Mouse (Mus musculus): ENCODE results near the gene Slc2a9. TPM values are rescaled to one million over a fixed set of nuclear protein-coding genes. Genes with fewer than 3 reads are reported as not detected.

Gene Slc2a9
- polyA plus RNA-seq, 1 experiment = 1.4 TPM

- Histone ChIP-seq H3K79me2 (ENCODE audit: control insufficient read depth, insufficient read depth) (no peaks in the 10 kb centered on the region), H3ac (ENCODE audit: control insufficient read depth, insufficient read length, low read depth) (no peak overlapping the region), H3K36me3 (ENCODE audit: control insufficient read depth, insufficient read depth) (no peaks in the 10 kb centered on the region), H3K79me3 (ENCODE audit: low read depth) (no peaks in the 10 kb centered on the region), H3K4me3 (ENCODE audit: insufficient read depth, poor library complexity, severe bottlenecking) (no peak overlapping the region), H3K27me3 (ENCODE audit: control insufficient read depth, insufficient read depth, insufficient read length) (peaks cover 4% of the 10 kb centered on the region)
- no peak for TF ChIP-seq CTCF (IDR thresholded peaks at IDR 0.05; ENCODE audit: control insufficient read depth, insufficient read depth, insufficient read length)
- TF ChIP-seq FOSL1 (IDR thresholded peaks at IDR 0.05; ENCODE audit: insufficient read depth, low read length, poor library complexity, severe bottlenecking) = no peak
- TF ChIP-seq MAX (IDR thresholded peaks at IDR 0.05) = no peak
- TF ChIP-seq MYOD1 (IDR thresholded peaks at IDR 0.05; ENCODE audit: control insufficient read depth, insufficient read length, low read depth) = no peak
- TF ChIP-seq MYOG (IDR thresholded peaks at IDR 0.05; ENCODE audit: control insufficient read depth, extremely low read depth, insufficient read length) = no peak
- no peak for TF ChIP-seq CEBPB (IDR thresholded peaks at IDR 0.05; ENCODE audit: low read depth)
- TF ChIP-seq USF1 (IDR thresholded peaks at IDR 0.05; ENCODE audit: low read depth) = no peak
These were observed 100.7 kb downstream of the Slc2a9 start for GRCm38 (mm10) chr5:38402288-38402687.

GRCm38 (mm10) chr5:38388857-38389256, 114.1 kb downstream of the Slc2a9 start:
- H3K4me3 ChIP-seq (ENCODE audit: insufficient read depth, poor library complexity, severe bottlenecking) = no peak overlapping the region
- H3K36me3 ChIP-seq (ENCODE audit: control insufficient read depth, insufficient read depth) = no peaks in the 10 kb centered on the region
- TF ChIP-seq CTCF (IDR thresholded peaks at IDR 0.05; ENCODE audit: control insufficient read depth, insufficient read depth, insufficient read length) (no peak), MYOG (IDR thresholded peaks at IDR 0.05; ENCODE audit: control insufficient read depth, extremely low read depth, insufficient read length) (no peak), USF1 (IDR thresholded peaks at IDR 0.05; ENCODE audit: low read depth) (no peak), CEBPB (IDR thresholded peaks at IDR 0.05; ENCODE audit: low read depth) (no peak), MAX (IDR thresholded peaks at IDR 0.05) (no peak), FOSL1 (IDR thresholded peaks at IDR 0.05; ENCODE audit: insufficient read depth, low read length, poor library complexity, severe bottlenecking) (no peak), MYOD1 (IDR thresholded peaks at IDR 0.05; ENCODE audit: control insufficient read depth, insufficient read length, low read depth) (no peak)
- no peaks in the 10 kb centered on the region for H3K79me2 ChIP-seq (ENCODE audit: control insufficient read depth, insufficient read depth)
- no peaks in the 10 kb centered on the region for H3K79me3 ChIP-seq (ENCODE audit: low read depth)
- H3K27me3 ChIP-seq (ENCODE audit: control insufficient read depth, insufficient read depth, insufficient read length) = peaks cover 5% of the 10 kb centered on the region
- no peak overlapping the region for H3ac ChIP-seq (ENCODE audit: control insufficient read depth, insufficient read length, low read depth)

- TF ChIP-seq CEBPB (IDR thresholded peaks at IDR 0.05; ENCODE audit: low read depth) (no peak), FOSL1 (IDR thresholded peaks at IDR 0.05; ENCODE audit: insufficient read depth, low read length, poor library complexity, severe bottlenecking) (no peak), MYOG (IDR thresholded peaks at IDR 0.05; ENCODE audit: control insufficient read depth, extremely low read depth, insufficient read length) (no peak), MAX (IDR thresholded peaks at IDR 0.05) (no peak), USF1 (IDR thresholded peaks at IDR 0.05; ENCODE audit: low read depth) (no peak), MYOD1 (IDR thresholded peaks at IDR 0.05; ENCODE audit: control insufficient read depth, insufficient read length, low read depth) (no peak), CTCF (IDR thresholded peaks at IDR 0.05; ENCODE audit: control insufficient read depth, insufficient read depth, insufficient read length) (no peak)
- peaks cover 5% of the 10 kb centered on the region for H3K27me3 ChIP-seq (ENCODE audit: control insufficient read depth, insufficient read depth, insufficient read length)
These were observed 114.5 kb downstream of the Slc2a9 start for GRCm38 (mm10) chr5:38388420-38388823.

GRCm38 (mm10) chr5:38379970-38380369, 123.0 kb downstream of the Slc2a9 start:
- no peak overlapping the region for H3ac ChIP-seq (ENCODE audit: control insufficient read depth, insufficient read length, low read depth)
- TF ChIP-seq CTCF (IDR thresholded peaks at IDR 0.05; ENCODE audit: control insufficient read depth, insufficient read depth, insufficient read length) (no peak), FOSL1 (IDR thresholded peaks at IDR 0.05; ENCODE audit: insufficient read depth, low read length, poor library complexity, severe bottlenecking) (peak; percentile 70), MAX (IDR thresholded peaks at IDR 0.05) (peak; percentile 73), MYOG (IDR thresholded peaks at IDR 0.05; ENCODE audit: control insufficient read depth, extremely low read depth, insufficient read length) (no peak), MYOD1 (IDR thresholded peaks at IDR 0.05; ENCODE audit: control insufficient read depth, insufficient read length, low read depth) (peak; percentile 12), CEBPB (IDR thresholded peaks at IDR 0.05; ENCODE audit: low read depth) (no peak), USF1 (IDR thresholded peaks at IDR 0.05; ENCODE audit: low read depth) (no peak)
- H3K4me3 ChIP-seq (ENCODE audit: insufficient read depth, poor library complexity, severe bottlenecking) = no peak overlapping the region
- no peaks in the 10 kb centered on the region for H3K79me2 ChIP-seq (ENCODE audit: control insufficient read depth, insufficient read depth)
- H3K27me3 ChIP-seq (ENCODE audit: control insufficient read depth, insufficient read depth, insufficient read length) = no peaks in the 10 kb centered on the region
- no peaks in the 10 kb centered on the region for H3K36me3 ChIP-seq (ENCODE audit: control insufficient read depth, insufficient read depth)
- H3K79me3 ChIP-seq (ENCODE audit: low read depth) = no peaks in the 10 kb centered on the region

More at GRCm38 (mm10) chr5:38388420-38388823, 114.5 kb downstream of the Slc2a9 start:
- Histone ChIP-seq H3K79me3 (ENCODE audit: low read depth) (no peaks in the 10 kb centered on the region), H3K79me2 (ENCODE audit: control insufficient read depth, insufficient read depth) (no peaks in the 10 kb centered on the region), H3K4me3 (ENCODE audit: insufficient read depth, poor library complexity, severe bottlenecking) (no peak overlapping the region), H3ac (ENCODE audit: control insufficient read depth, insufficient read length, low read depth) (no peak overlapping the region), H3K36me3 (ENCODE audit: control insufficient read depth, insufficient read depth) (no peaks in the 10 kb centered on the region)

GRCm38 (mm10) chr5:38372369-38372768, 130.6 kb downstream of the Slc2a9 start:
- Histone ChIP-seq H3K79me3 (ENCODE audit: low read depth) (no peaks in the 10 kb centered on the region), H3K27me3 (ENCODE audit: control insufficient read depth, insufficient read depth, insufficient read length) (no peaks in the 10 kb centered on the region), H3K79me2 (ENCODE audit: control insufficient read depth, insufficient read depth) (no peaks in the 10 kb centered on the region), H3K4me3 (ENCODE audit: insufficient read depth, poor library complexity, severe bottlenecking) (no peak overlapping the region), H3ac (ENCODE audit: control insufficient read depth, insufficient read length, low read depth) (no peak overlapping the region), H3K36me3 (ENCODE audit: control insufficient read depth, insufficient read depth) (no peaks in the 10 kb centered on the region)
- TF ChIP-seq MYOG (IDR thresholded peaks at IDR 0.05; ENCODE audit: control insufficient read depth, extremely low read depth, insufficient read length) = no peak

- no peaks in the 10 kb centered on the region for H3K79me2 ChIP-seq (ENCODE audit: control insufficient read depth, insufficient read depth)
- no peak overlapping the region for H3K4me3 ChIP-seq (ENCODE audit: insufficient read depth, poor library complexity, severe bottlenecking)
- H3K27me3 ChIP-seq (ENCODE audit: control insufficient read depth, insufficient read depth, insufficient read length) = no peaks in the 10 kb centered on the region
- H3K79me3 ChIP-seq (ENCODE audit: low read depth) = no peaks in the 10 kb centered on the region
- TF ChIP-seq MYOD1 (IDR thresholded peaks at IDR 0.05; ENCODE audit: control insufficient read depth, insufficient read length, low read depth) = peak; percentile 23
- no peak for TF ChIP-seq FOSL1 (IDR thresholded peaks at IDR 0.05; ENCODE audit: insufficient read depth, low read length, poor library complexity, severe bottlenecking)
- no peak for TF ChIP-seq CTCF (IDR thresholded peaks at IDR 0.05; ENCODE audit: control insufficient read depth, insufficient read depth, insufficient read length)
- no peak for TF ChIP-seq MAX (IDR thresholded peaks at IDR 0.05)
- peak; percentile 58 for TF ChIP-seq USF1 (IDR thresholded peaks at IDR 0.05; ENCODE audit: low read depth)
- H3ac ChIP-seq (ENCODE audit: control insufficient read depth, insufficient read length, low read depth) = no peak overlapping the region
- H3K36me3 ChIP-seq (ENCODE audit: control insufficient read depth, insufficient read depth) = no peaks in the 10 kb centered on the region
These were observed 131.6 kb downstream of the Slc2a9 start for GRCm38 (mm10) chr5:38371308-38371707.
